Mouse (Mus musculus): ENCODE data around the gene Wdr74. TPM values are rescaled to one million over a fixed set of nuclear protein-coding genes. Genes with fewer than 3 reads are reported as not detected.

Gene Wdr74
- polyA plus RNA-seq, 1 experiment from 2014 or later, result 97.3 TPM

- peak overlapping the region; percentile 97 for H3K27ac ChIP-seq (ENCODE audit: low read depth, low read length)
- peaks cover 32% of the 10 kb centered on the region for H3K36me3 ChIP-seq (ENCODE audit: control insufficient read depth, insufficient read depth, low read length)
- H3K4me3 ChIP-seq (ENCODE audit: low read length), result peak overlapping the region; percentile 82
- H3K9me3 ChIP-seq (ENCODE audit: control insufficient read depth, low read length), result no peaks in the 10 kb centered on the region
- H3K9ac ChIP-seq (ENCODE audit: low read depth, low read length), result peak overlapping the region; percentile 86
- WGBS, result 2% methylated on average over 5 of the region's 5 CpGs
- H3K4me2 ChIP-seq (replicated peaks; ENCODE audit: low read depth, low read length), result peak overlapping the region; percentile 53
- no peaks in the 10 kb centered on the region for H3K27me3 ChIP-seq (ENCODE audit: control insufficient read depth, insufficient read depth, low read length)
- H3K4me1 ChIP-seq (ENCODE audit: control insufficient read depth, insufficient read depth, low read length), result 0 out of 2 replicates have a peak, but pooled peaks cover 6% of the 10 kb centered on the region
- peak; percentile 0; the same call in 1 of the 2 replicates for ATAC-seq (ENCODE audit: low FRiP score, low TSS enrichment)
Observed at GRCm38 (mm10) chr19:8722559-8722906, 13.1 kb upstream of the Wdr74 start.

GRCm38 (mm10) chr19:8722907-8723573 is 12.6 kb upstream of the Wdr74 start, which contains the start of gene Slc3a2:
Gene Slc3a2 (minus strand): TSS chr19:8723369.
- WGBS, result under 1% methylated on average over 50 of the region's 50 CpGs
- peak within 1 kb of the TSS; percentile 97 for H3K27ac ChIP-seq (ENCODE audit: low read depth, low read length)
- peak within 1 kb of the TSS; percentile 97 for H3K9ac ChIP-seq (ENCODE audit: low read depth, low read length)
- H3K4me3 ChIP-seq (ENCODE audit: low read length), result peak within 1 kb of the TSS; percentile 82
- no peaks in the 10 kb centered on the region for H3K27me3 ChIP-seq (ENCODE audit: control insufficient read depth, insufficient read depth, low read length)
- ATAC-seq (ENCODE audit: low FRiP score, low TSS enrichment), result peak; percentile 98
- H3K9me3 ChIP-seq (ENCODE audit: control insufficient read depth, low read length), result no peaks in the 10 kb centered on the region
- peaks cover 32% of the 10 kb centered on the region for H3K36me3 ChIP-seq (ENCODE audit: control insufficient read depth, insufficient read depth, low read length)
- H3K4me2 ChIP-seq (replicated peaks; ENCODE audit: low read depth, low read length), result peak within 1 kb of the TSS; percentile 70
- 0 out of 2 replicates have a peak, but pooled peaks cover 6% of the 10 kb centered on the region for H3K4me1 ChIP-seq (ENCODE audit: control insufficient read depth, insufficient read depth, low read length)

- under 1% methylated on average over 20 of the region's 20 CpGs for WGBS
- no peak for ATAC-seq (ENCODE audit: low FRiP score, low TSS enrichment)
Observed at GRCm38 (mm10) chr19:8723574-8724346, 11.9 kb upstream of the Wdr74 start.

GRCm38 (mm10) chr19:8724392-8724791 is 11.2 kb upstream of the Wdr74 start:
- Histone ChIP-seq H3K9me3 (ENCODE audit: control insufficient read depth, low read length) (no peaks in the 10 kb centered on the region), H3K4me2 (replicated peaks; ENCODE audit: low read depth, low read length) (peak overlapping the region; percentile 70), H3K9ac (ENCODE audit: low read depth, low read length) (peak overlapping the region; percentile 97), H3K4me1 (ENCODE audit: control insufficient read depth, insufficient read depth, low read length) (0 out of 2 replicates have a peak, but pooled peaks cover 6% of the 10 kb centered on the region), H3K4me3 (ENCODE audit: low read length) (peak overlapping the region; percentile 82), H3K27me3 (ENCODE audit: control insufficient read depth, insufficient read depth, low read length) (no peaks in the 10 kb centered on the region), H3K36me3 (ENCODE audit: control insufficient read depth, insufficient read depth, low read length) (peaks cover 32% of the 10 kb centered on the region), H3K27ac (ENCODE audit: low read depth, low read length) (peak overlapping the region; percentile 90)
- ATAC-seq (ENCODE audit: low FRiP score, low TSS enrichment), result no peak
- WGBS, result 3% methylated on average over 2 of the region's 2 CpGs

More at GRCm38 (mm10) chr19:8723574-8724346, 11.9 kb upstream of the Wdr74 start:
- 0 out of 2 replicates have a peak, but pooled peaks cover 6% of the 10 kb centered on the region for H3K4me1 ChIP-seq (ENCODE audit: control insufficient read depth, insufficient read depth, low read length)
- peak overlapping the region; percentile 70 for H3K4me2 ChIP-seq (replicated peaks; ENCODE audit: low read depth, low read length)
- peaks cover 32% of the 10 kb centered on the region for H3K36me3 ChIP-seq (ENCODE audit: control insufficient read depth, insufficient read depth, low read length)
- H3K27me3 ChIP-seq (ENCODE audit: control insufficient read depth, insufficient read depth, low read length), result no peaks in the 10 kb centered on the region
- peak overlapping the region; percentile 90 for H3K27ac ChIP-seq (ENCODE audit: low read depth, low read length)
- H3K9ac ChIP-seq (ENCODE audit: low read depth, low read length), result peak overlapping the region; percentile 97
- H3K4me3 ChIP-seq (ENCODE audit: low read length), result peak overlapping the region; percentile 82
- H3K9me3 ChIP-seq (ENCODE audit: control insufficient read depth, low read length), result no peaks in the 10 kb centered on the region

GRCm38 (mm10) chr19:8725081-8725613 is 10.5 kb upstream of the Wdr74 start:
- WGBS, result 43% methylated on average over 4 of the region's 4 CpGs
- peak overlapping the region; percentile 7; the same call in 1 of the 2 replicates for H3K27ac ChIP-seq (ENCODE audit: low read depth, low read length)
- no peaks in the 10 kb centered on the region for H3K9me3 ChIP-seq (ENCODE audit: control insufficient read depth, low read length)
- ATAC-seq (ENCODE audit: low FRiP score, low TSS enrichment), result no peak
- peak overlapping the region; percentile 97; the same call in 1 of the 2 replicates for H3K9ac ChIP-seq (ENCODE audit: low read depth, low read length)
- H3K4me3 ChIP-seq (ENCODE audit: low read length), result peak overlapping the region; percentile 82
- peak overlapping the region; percentile 70 for H3K4me2 ChIP-seq (replicated peaks; ENCODE audit: low read depth, low read length)
- H3K27me3 ChIP-seq (ENCODE audit: control insufficient read depth, insufficient read depth, low read length), result no peaks in the 10 kb centered on the region
- H3K4me1 ChIP-seq (ENCODE audit: control insufficient read depth, insufficient read depth, low read length), result 0 out of 2 replicates have a peak, but pooled peaks cover 6% of the 10 kb centered on the region
- peaks cover 32% of the 10 kb centered on the region for H3K36me3 ChIP-seq (ENCODE audit: control insufficient read depth, insufficient read depth, low read length)

- Histone ChIP-seq H3K27ac (ENCODE audit: low read depth, low read length) (0 out of 2 replicates have a peak overlapping the region, but pooled peaks have one; percentile 1), H3K27me3 (ENCODE audit: control insufficient read depth, insufficient read depth, low read length) (no peaks in the 10 kb centered on the region), H3K9me3 (ENCODE audit: control insufficient read depth, low read length) (no peaks in the 10 kb centered on the region), H3K9ac (ENCODE audit: low read depth, low read length) (no peak overlapping the region), H3K36me3 (ENCODE audit: control insufficient read depth, insufficient read depth, low read length) (peaks cover 32% of the 10 kb centered on the region), H3K4me2 (replicated peaks; ENCODE audit: low read depth, low read length) (peak overlapping the region; percentile 70; the same call in 1 of the 2 replicates), H3K4me1 (ENCODE audit: control insufficient read depth, insufficient read depth, low read length) (0 out of 2 replicates have a peak, but pooled peaks cover 6% of the 10 kb centered on the region), H3K4me3 (ENCODE audit: low read length) (no peak overlapping the region; the same call in 1 of the 2 replicates)
- 24% methylated on average over 3 of the region's 3 CpGs for WGBS
- ATAC-seq (ENCODE audit: low FRiP score, low TSS enrichment), result no peak
Observed at GRCm38 (mm10) chr19:8726609-8727390, 8.8 kb upstream of the Wdr74 start.

GRCm38 (mm10) chr19:8727495-8728114 is 8.0 kb upstream of the Wdr74 start:
- Histone ChIP-seq H3K4me2 (replicated peaks; ENCODE audit: low read depth, low read length) (no peak overlapping the region), H3K9ac (ENCODE audit: low read depth, low read length) (no peak overlapping the region), H3K36me3 (ENCODE audit: control insufficient read depth, insufficient read depth, low read length) (peaks cover 32% of the 10 kb centered on the region), H3K27ac (ENCODE audit: low read depth, low read length) (no peak overlapping the region), H3K27me3 (ENCODE audit: control insufficient read depth, insufficient read depth, low read length) (no peaks in the 10 kb centered on the region), H3K9me3 (ENCODE audit: control insufficient read depth, low read length) (no peaks in the 10 kb centered on the region), H3K4me3 (ENCODE audit: low read length) (no peak overlapping the region), H3K4me1 (ENCODE audit: control insufficient read depth, insufficient read depth, low read length) (no peaks in the 10 kb centered on the region)
- 22% methylated on average over 5 of the region's 5 CpGs for WGBS
- no peak for ATAC-seq (ENCODE audit: low FRiP score, low TSS enrichment)

Data from kidney, embryonic 14.5 days (tissue).